Mouse (Mus musculus): ENCODE results near the gene Spata32. TPM values are rescaled to one million over a fixed set of nuclear protein-coding genes. Genes with fewer than 3 reads are reported as not detected.

Spata32 gene
- polyA plus RNA-seq (2021), result not detected

DNA sequence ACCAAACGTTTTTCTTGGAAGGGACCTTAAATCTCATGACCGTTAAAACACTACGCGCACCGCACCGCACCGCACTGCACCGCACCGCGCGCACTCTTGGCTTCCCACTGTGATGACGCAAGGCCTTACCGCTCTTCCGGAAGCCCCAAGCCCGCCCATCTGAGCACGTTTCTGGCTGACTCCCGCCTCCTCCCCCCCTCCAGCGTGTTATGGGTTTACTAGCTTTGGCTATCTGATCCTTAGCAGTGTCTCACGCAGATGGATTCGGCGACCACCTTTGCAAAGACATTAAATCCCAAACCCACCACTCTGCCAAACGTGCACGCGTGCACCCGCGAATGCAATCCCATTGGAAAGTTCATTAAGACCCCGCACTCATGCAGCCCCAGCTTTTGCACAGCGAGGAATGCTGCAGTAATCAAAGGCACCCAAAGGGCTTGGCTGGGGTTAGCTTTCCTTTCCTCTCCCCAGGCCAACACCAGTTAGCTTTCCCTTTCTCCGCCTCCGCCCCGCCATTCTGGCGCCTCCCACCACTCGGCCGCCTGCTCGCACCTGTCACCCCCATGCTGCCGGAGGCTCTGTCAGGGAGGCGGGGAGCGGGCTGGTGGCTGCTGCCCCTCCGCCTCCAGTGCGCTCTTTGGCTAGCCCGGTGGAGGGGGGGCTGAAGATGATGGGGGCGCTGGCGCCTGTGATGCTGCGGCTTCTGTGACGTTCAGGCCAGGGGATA lies at the start of gene Spata32:
Spata32 (minus strand) TSS at position 643 of the 727 bp plus-strand sequence.
- ATAC-seq, result no peak
- ChIA-PET CTCF (interaction anchor here (1.0 to 1.5 kb wide), 3 partner anchors 9 to 33 kb away, joined by 3 read pairs; no protein-coding TSS in a partner anchor), POLR2A (no interaction called here)
- no peak for TF ChIP-seq CTCF (IDR thresholded peaks at IDR 0.05)
- H3K27me3 ChIP-seq, result no peaks in the 10 kb centered on the region
- in situ Hi-C loops (cut with MboI; ENCODE audit: low pct_unique_long_range_greater_than_20kb), result no loop called here
- no peak for DNase-seq (ENCODE audit: low read depth, low spot score)

DNA sequence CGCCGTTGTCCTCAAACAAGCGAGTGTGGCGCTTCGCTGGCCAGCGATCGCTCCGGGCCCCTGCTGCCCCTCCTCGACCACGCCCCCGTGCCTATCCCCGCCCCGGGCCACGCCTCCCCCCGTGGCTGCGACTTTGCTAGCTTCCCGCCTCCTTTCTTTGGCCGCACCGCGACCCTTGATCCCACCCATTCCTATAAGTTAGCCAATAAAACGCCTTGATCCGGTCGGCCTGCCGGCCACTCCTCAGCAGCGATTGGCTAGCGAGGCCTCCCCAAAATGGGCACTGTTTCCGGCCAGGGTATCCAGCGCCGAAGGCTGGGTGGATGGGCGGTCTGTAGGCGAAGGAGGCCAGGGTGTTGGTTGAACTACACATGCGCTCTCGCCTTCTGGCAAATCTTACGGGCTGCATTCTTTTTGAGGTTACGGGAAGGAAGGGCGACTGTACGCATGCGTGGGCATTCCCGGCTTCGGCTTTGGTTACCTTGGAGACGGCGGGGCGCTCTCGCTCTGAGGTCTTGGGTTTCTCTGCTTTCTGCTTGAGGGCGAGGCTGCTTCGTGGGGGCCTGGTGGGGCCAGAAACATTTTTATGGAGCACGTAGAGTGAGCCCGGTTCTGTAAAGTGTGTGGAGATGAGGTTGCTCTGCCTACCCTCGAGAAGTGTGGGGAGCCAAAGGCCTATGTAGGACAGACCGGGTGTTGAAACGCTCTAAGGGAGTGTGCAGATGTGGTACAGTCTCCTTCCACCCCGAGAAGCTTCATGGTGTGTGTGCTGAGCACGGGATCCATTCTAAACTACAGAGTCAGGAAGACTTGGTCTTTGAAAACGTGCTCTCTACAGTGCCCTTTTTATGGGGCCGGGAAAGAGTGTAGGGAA lies 49.4 kb upstream of the Spata32 start, which contains the start of gene Map3k14:
Map3k14 (minus strand) TSS at position 127 of the 874 bp plus-strand sequence.
- ATAC-seq (peak; percentile 93), DNase-seq (ENCODE audit: low read depth, low spot score) (peak; percentile 99)
- no peak for TF ChIP-seq CTCF (IDR thresholded peaks at IDR 0.05)
- ChIA-PET CTCF (interaction anchor here (1.1 to 1.8 kb wide), 2 partner anchors 35 to 57 kb away, joined by 5 to 7 read pairs; no protein-coding TSS in a partner anchor), POLR2A (interaction anchor here (0.6 kb wide), 1 partner anchor 44 kb away, joined by 3 read pairs; no protein-coding TSS in a partner anchor)
- H3K27me3 ChIP-seq, result no peaks in the 10 kb centered on the region
- in situ Hi-C loops (cut with MboI; ENCODE audit: low pct_unique_long_range_greater_than_20kb), result loop anchor here (10.0 kb wide), 1 partner anchor 427 kb away; the partner anchor contains the start of gene Gosr2

DNA sequence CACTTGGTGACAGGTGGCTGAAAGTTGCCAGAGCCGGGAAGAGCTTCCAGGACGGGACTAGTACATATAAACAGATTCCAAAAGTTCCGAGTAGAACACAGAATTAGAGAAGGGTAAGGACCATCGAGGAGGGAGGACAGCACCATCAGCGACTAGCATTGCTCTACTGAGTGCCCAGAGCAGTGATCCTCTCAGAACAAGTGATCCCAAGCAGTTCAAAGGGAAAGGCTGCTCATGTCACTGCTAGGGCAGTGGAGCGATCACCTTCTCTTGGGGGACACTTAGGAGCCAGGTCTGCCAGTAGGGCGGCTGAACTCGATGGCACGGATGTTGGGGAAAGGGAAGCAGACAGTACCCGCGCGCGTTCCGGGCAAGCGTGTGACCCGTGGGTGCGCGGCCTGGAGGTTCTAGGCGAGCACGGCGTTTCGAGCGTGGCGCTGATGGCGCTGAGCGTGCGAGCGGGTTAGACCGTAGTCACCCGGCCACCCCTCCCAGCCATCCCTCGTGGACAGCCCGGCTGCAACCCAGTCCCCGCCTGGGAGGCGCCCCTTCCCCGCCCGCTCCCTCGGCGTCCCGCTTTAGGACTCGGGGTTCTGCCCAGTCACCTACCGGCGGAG lies 48.6 kb upstream of the Spata32 start:
- no peak for TF ChIP-seq CTCF (IDR thresholded peaks at IDR 0.05)
- POLR2A ChIA-PET, result no interaction called here
- in situ Hi-C loops (cut with MboI; ENCODE audit: low pct_unique_long_range_greater_than_20kb), result loop anchor here (10.0 kb wide), 1 partner anchor 428 kb away; the partner anchor contains the start of gene Gosr2
- H3K27me3 ChIP-seq, result no peaks in the 10 kb centered on the region
- ATAC-seq (no peak), DNase-seq (ENCODE audit: low read depth, low spot score) (no peak)
- CTCF ChIA-PET, result interaction anchor here (0.9 kb wide), 1 partner anchor 12 kb away, joined by 3 read pairs; no protein-coding TSS in a partner anchor

DNA sequence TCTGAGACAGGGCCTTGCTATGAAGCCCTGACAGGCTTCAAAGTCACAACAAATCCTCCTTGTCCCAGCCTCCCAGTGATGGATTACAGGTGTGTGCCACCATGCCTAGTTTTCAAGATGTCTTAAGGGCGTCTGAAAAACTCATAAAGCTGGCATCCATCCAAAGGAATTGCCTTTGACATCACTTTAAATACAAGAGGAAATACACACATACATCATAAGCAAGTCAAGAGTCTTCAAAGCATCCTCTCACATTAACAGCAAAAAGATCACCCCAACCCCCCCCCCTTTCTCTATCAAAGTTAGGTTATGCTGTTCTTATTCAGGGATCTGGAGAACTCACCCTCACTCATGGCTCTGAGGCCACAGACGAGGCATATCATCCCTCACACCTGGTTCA lies 47.6 kb upstream of the Spata32 start:
- ChIA-PET POLR2A (interaction anchor here (1.6 kb wide), 1 partner anchor 20 kb away, joined by 6 read pairs; no protein-coding TSS in a partner anchor), CTCF (interaction anchor here (0.9 to 1.4 kb wide), 2 partner anchors 11 to 20 kb away, joined by 3 read pairs; no protein-coding TSS in a partner anchor)
- DNase-seq (ENCODE audit: low read depth, low spot score), result no peak
- no peaks in the 10 kb centered on the region for H3K27me3 ChIP-seq
- in situ Hi-C loops (cut with MboI; ENCODE audit: low pct_unique_long_range_greater_than_20kb), result loop anchor here (10.0 kb wide), 1 partner anchor 429 kb away; the partner anchor contains the start of gene Gosr2
- no peak for ATAC-seq
- no peak for TF ChIP-seq CTCF (IDR thresholded peaks at IDR 0.05)

DNA sequence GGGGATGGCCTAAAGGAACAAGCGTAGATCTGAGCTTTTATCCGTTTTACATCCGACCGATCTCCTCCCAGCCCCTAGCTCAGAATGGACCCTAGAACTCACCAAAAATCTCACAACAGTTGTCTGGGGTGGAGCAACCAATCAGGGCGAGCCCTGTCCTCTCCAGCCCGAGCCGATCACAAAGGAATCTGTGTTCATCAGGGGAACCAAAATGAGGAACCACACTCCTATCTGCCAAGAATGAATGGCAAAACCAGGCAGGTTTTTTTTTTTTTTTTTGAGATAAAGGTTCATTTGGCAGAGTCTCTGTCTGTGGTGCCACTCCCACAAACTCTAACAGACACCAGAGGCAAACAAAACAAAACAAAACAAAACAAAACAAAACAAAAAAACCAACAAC lies 47.0 kb upstream of the Spata32 start:
- CTCF ChIA-PET, result interaction anchor here (1.4 kb wide), 1 partner anchor 19 kb away, joined by 3 read pairs; no protein-coding TSS in a partner anchor
- no peaks in the 10 kb centered on the region for H3K27me3 ChIP-seq
- in situ Hi-C loops (cut with MboI; ENCODE audit: low pct_unique_long_range_greater_than_20kb), result loop anchor here (10.0 kb wide), 1 partner anchor 430 kb away; the partner anchor contains the start of gene Gosr2
- no peak for TF ChIP-seq CTCF (IDR thresholded peaks at IDR 0.05)
- no peak for DNase-seq (ENCODE audit: low read depth, low spot score)
- ATAC-seq, result no peak
- POLR2A ChIA-PET, result interaction anchor here (1.6 to 2.0 kb wide), 2 partner anchors 19 to 29 kb away, joined by 6 to 7 read pairs; no protein-coding TSS in a partner anchor

DNA sequence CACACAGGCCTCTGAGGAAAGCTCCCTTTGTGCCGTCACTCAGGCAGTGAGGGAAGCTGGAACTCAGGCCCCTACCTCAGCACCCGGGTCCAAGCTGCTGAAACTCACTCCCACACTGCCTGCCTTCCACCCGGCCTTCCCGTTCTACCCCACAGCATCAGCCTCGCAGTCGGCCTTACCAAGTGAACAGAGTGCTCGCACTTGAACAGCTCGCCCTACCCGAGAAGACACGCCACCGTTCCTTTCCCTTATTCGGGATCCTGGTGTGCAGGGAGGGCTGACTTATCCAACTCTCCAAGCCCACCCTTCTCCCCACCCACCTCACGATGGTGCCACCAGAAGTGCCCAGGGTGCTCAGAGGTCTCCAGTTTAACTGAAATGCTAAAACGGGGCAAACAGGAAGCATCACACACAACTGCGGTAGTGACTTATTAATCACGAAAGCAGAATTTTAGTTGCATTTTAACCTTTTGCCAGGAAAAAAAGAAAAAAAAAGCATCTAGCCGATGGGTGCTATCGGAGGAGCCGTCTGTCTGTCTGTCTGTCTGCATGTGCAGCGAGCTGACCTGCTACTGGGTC lies 46.3 kb upstream of the Spata32 start:
- POLR2A ChIA-PET, result interaction anchor here (0.9 to 2.0 kb wide), 4 partner anchors 18 to 56 kb away, joined by 3 to 7 read pairs (median 5); no protein-coding TSS in a partner anchor
- CTCF ChIA-PET, result interaction anchor here (1.0 to 1.4 kb wide), 2 partner anchors 18 to 28 kb away, joined by 3 to 4 read pairs; no protein-coding TSS in a partner anchor

DNA sequence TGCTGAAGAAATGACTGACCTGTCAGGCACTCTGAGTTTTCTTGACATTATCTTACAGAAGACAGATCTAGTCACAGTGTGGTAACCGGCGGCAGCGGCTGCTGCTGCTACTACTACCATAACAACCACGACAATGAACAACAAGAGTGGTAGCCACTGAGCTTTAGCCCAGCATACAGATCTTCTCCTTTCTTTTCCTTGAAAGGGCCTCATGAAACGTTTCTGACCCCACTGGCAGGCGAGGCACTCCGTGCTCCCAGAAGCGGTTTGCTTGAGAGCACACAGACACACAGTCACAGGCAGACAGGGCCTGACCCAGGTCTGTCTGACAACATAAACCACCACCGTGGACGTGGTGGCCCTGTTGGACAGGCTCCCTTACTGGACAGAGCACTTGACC lies 45.3 kb upstream of the Spata32 start:
- ChIA-PET POLR2A (interaction anchor here (0.9 to 2.0 kb wide), 3 partner anchors 28 to 57 kb away, joined by 3 to 7 read pairs (median 4); no protein-coding TSS in a partner anchor), CTCF (interaction anchor here (1.0 kb wide), 1 partner anchor 27 kb away, joined by 4 read pairs; no protein-coding TSS in a partner anchor)
- no peak for TF ChIP-seq CTCF (IDR thresholded peaks at IDR 0.05)
- in situ Hi-C loops (cut with MboI; ENCODE audit: low pct_unique_long_range_greater_than_20kb), result loop anchor here (10.0 kb wide), 1 partner anchor 431 kb away; the partner anchor contains the start of gene Gosr2
- no peak for DNase-seq (ENCODE audit: low read depth, low spot score)
- no peaks in the 10 kb centered on the region for H3K27me3 ChIP-seq
- ATAC-seq, result no peak

More for the DNA sequence above, 46.3 kb upstream of the Spata32 start:
- no peaks in the 10 kb centered on the region for H3K27me3 ChIP-seq
- no peak for DNase-seq (ENCODE audit: low read depth, low spot score)
- TF ChIP-seq CTCF (IDR thresholded peaks at IDR 0.05), result no peak
- in situ Hi-C loops (cut with MboI; ENCODE audit: low pct_unique_long_range_greater_than_20kb), result loop anchor here (10.0 kb wide), 1 partner anchor 430 kb away; the partner anchor contains the start of gene Gosr2
- no peak for ATAC-seq

DNA sequence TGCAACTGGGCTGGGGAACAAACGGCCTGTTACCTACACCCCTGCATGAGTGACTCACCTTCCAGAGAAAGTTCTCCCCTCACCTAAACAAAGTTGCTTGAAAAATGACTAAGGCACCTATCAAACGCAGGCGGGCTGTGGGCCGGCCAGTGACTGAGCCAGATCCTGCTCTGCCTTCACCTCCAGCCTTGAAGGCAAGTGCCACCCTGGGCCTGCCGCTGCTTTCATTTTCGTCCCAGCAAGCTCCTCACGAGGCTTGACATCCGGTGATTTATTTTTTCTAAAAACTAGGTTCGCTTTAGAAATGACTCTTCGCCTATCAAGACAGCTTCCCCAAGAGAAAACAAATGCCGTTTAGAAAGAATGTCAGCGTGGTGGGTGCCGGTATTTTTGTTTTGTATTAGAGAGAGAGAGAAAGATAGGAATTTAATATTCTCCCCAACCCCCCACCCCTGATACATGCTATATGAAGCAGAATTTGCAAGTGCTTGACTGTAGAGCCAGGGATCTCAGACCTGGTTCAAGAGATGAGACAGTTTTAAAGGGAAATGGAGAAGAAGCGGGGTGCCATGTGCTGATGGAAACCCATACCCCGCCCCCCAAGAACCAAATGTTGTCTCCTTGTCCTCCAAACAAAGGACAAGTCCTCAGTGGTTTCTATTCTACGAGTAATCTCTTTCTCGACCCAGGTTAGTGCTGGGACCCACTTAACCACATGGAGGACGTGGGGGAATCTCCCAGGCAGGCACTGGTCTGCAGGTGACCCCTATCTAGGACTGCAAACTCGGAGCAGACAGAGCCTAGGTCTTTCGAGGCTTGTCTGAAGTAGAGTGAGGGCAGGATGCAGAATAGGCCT lies 44.4 kb upstream of the Spata32 start:
- TF ChIP-seq CTCF (IDR thresholded peaks at IDR 0.05), result no peak
- CTCF ChIA-PET, result interaction anchor here (0.8 to 1.4 kb wide), 4 partner anchors 30 to 88 kb away, joined by 3 to 4 read pairs (median 4); no protein-coding TSS in a partner anchor
- POLR2A ChIA-PET, result interaction anchor here (1.1 kb wide), 2 partner anchors 10 to 89 kb away, joined by 3 to 5 read pairs; no protein-coding TSS in a partner anchor
- ATAC-seq, result peak; percentile 5
- DNase-seq (ENCODE audit: low read depth, low spot score), result no peak
- in situ Hi-C loops (cut with MboI; ENCODE audit: low pct_unique_long_range_greater_than_20kb), result loop anchor here (10.0 kb wide), 1 partner anchor 432 kb away; the partner anchor contains the start of gene Gosr2
- no peaks in the 10 kb centered on the region for H3K27me3 ChIP-seq
